Mouse (Mus musculus) liver, embryonic 14.5 days (tissue): ENCODE measurements at regions not wholly inside any gene's neighbourhood (a gene's known extent, or its start where the extent isn't known, plus 50 kb on each side); places are given as distances from the start of the nearest gene placed in this dataset.

ENCODE experiments used
- CTCF ChIP-seq: IDR thresholded peaks from 2 replicates; pipeline ENCODE4 v1.5.1; 2016; ENCODE audit warnings: antibody characterized with exemption, low read depth, control low read depth
- EP300 ChIP-seq: IDR thresholded peaks from 2 replicates; pipeline ENCODE4 v1.6.1; 2016; ENCODE audit warnings: antibody characterized with exemption, low read depth

DNA sequence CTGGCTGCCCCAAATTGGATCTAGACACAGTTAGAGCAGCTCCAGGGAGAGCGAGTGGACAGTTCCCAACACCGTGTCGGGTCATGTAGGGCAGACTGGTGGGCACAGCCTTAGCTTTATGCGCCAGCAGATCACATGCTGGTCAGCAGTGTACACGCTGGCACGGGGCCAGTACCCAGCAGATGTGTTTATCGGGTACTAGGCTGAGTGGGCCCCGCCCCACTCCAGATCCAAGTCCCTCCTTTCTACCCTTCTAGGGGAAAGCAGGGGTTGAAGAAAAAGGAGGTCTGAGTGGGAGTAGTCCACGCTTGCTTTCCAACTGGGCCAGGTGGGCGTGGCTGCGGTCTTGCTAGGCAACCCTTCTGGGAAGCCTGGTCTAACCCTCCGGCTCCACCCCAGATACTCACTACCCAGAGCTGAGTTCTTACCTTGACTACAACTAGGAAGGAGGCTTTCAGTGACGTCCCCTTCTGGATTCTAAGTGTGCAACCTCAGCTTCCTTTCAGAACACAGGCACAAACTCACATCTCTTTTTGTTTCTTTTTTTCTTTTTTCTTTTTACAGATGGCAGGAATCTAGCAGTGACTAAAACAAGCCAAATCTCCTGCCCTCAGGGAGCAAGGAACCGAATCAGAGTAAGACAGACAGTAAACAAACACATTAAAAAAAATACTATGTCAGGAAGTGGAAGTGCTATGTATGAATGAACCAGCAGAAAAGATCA lies 59.6 kb downstream of the Irf2bpl start:
- TF ChIP-seq CTCF = no peak
- 0 out of 2 replicates have a peak, but pooled peaks have one; percentile 7 for TF ChIP-seq EP300
